Mouse (Mus musculus) ES-Bruce4 (cell line): Measurements from ENCODE around the gene Cecr2. TPM values are rescaled to one million over a fixed set of nuclear protein-coding genes. Genes with fewer than 3 reads are reported as not detected.

Experiments used
- H3K27ac ChIP-seq: 2 replicates; pipeline ENCODE4 v1.5.1; 2012; ENCODE audit warnings: low read length, inconsistent platforms; ENCODE audit not compliant: insufficient read depth
- H3K27me3 ChIP-seq: 2 replicates; pipeline ENCODE4 v1.6.1; 2012; ENCODE audit warnings: mild to moderate bottlenecking, low read length, inconsistent platforms; ENCODE audit not compliant: control insufficient read depth, poor library complexity, insufficient read depth, severe bottlenecking
- H3K36me3 ChIP-seq: 2 replicates; pipeline ENCODE4 v1.6.1; 2012; ENCODE audit warnings: inconsistent platforms, mild to moderate bottlenecking, low read length, moderate library complexity; ENCODE audit not compliant: control insufficient read depth, poor library complexity, insufficient read depth, severe bottlenecking
- H3K4me1 ChIP-seq: one replicate; pipeline ENCODE4 v1.8.1; 2011; ENCODE audit warnings: low read length; ENCODE audit not compliant: control insufficient read depth, insufficient read depth
- H3K4me3 ChIP-seq: 2 replicates; pipeline ENCODE4 v1.5.1; 2011; ENCODE audit warnings: low read depth, mild to moderate bottlenecking, low read length
- H3K9ac ChIP-seq: 2 replicates; pipeline ENCODE4 v1.6.1; 2012; ENCODE audit warnings: low read depth, mild to moderate bottlenecking, inconsistent platforms; ENCODE audit not compliant: poor library complexity, severe bottlenecking
- H3K9me3 ChIP-seq: replicated peaks from 2 replicates; pipeline ENCODE4 v1.6.1; 2012; ENCODE audit warnings: mild to moderate bottlenecking, low read length, inconsistent platforms; ENCODE audit not compliant: control insufficient read depth, poor library complexity, insufficient read depth, severe bottlenecking
- CTCF ChIP-seq: IDR thresholded peaks from one replicate; pipeline ENCODE4 v1.8.1; 2011; ENCODE audit warnings: low read depth, low read length
- EP300 ChIP-seq: IDR thresholded peaks from 2 replicates; pipeline ENCODE4 v1.6.1; 2011; ENCODE audit warnings: low read depth, low read length; ENCODE audit not compliant: insufficient read depth
- POLR2A ChIP-seq: IDR thresholded peaks from one replicate; pipeline ENCODE4 v1.8.1; 2011; ENCODE audit warnings: low read length; ENCODE audit not compliant: insufficient read depth
- polyA plus RNA-seq: library from polyadenylated mRNA; stranded (reverse); fragments of >200 nt; gene quantifications from 2 replicates; pipeline ENCODE4 v1.2.4, GENCODE M21; 2011; ENCODE audit warnings: low read depth; ENCODE audit not compliant: missing spikeins, insufficient read depth, insufficient read length

Cecr2 gene
- polyA plus RNA-seq, 1 experiment = 73.8 TPM

DNA sequence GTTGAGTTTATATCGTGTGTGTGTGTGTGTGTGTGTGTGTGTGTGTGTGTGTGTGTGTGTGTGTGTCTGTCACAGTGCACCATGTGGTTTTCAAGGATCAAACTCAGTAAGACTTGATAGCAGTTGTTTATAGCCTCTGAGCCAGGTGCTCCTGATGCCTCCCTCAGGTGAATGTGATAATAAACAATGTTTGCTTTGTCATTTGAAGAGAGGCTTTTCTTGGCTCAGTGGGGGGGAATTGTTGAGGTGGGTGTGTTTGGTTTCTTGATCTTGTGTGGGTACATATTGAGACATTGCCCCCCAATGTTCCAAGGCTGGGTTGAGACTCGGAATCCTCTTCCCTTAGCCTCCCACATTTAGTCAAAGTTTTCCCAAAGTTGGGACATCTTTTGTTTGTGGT is 77.0 kb downstream of the Cecr2 start:
- Histone ChIP-seq H3K9me3 (no peaks in the 10 kb centered on the region), H3K9ac (no peak overlapping the region), H3K36me3 (peaks cover 12% of the 10 kb centered on the region), H3K4me1 (no peaks in the 10 kb centered on the region), H3K27me3 (no peaks in the 10 kb centered on the region), H3K27ac (0 out of 2 replicates have a peak overlapping the region, but pooled peaks have one; percentile 19), H3K4me3 (no peak overlapping the region)
- TF ChIP-seq POLR2A (no peak), EP300 (no peak), CTCF (no peak)

DNA sequence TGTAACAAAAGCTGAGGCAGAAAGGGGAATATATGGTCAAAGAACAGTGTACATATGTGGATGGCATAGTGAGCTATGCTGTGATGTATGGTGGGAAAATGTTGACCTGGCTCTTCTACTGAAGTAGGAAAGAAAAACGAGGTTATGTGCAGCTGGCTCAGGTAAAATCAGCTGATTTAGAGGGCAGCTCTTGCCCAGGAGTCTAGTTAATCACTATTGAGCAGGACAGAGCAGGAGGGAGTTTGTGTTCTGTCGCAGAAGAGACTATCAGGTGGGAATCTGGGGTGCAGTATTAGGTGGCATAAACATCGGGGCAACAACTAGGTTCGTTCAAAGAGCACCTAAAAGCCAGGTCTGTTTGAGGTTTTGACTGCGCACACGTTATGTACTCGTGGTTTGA is 78.1 kb downstream of the Cecr2 start:
- no peaks in the 10 kb centered on the region for H3K4me1 ChIP-seq
- no peaks in the 10 kb centered on the region for H3K27me3 ChIP-seq
- no peak overlapping the region for H3K9ac ChIP-seq
- TF ChIP-seq EP300 (no peak), POLR2A (no peak), CTCF (no peak)
- H3K4me3 ChIP-seq = no peak overlapping the region
- H3K9me3 ChIP-seq = no peaks in the 10 kb centered on the region
- H3K27ac ChIP-seq = no peak overlapping the region
- H3K36me3 ChIP-seq = peaks cover 5% of the 10 kb centered on the region

- TF ChIP-seq POLR2A = no peak
- TF ChIP-seq EP300 = no peak
- no peak for TF ChIP-seq CTCF
- Histone ChIP-seq H3K36me3 (peaks cover 7% of the 10 kb centered on the region), H3K4me3 (no peak overlapping the region)
Measured at GRCm38 (mm10) chr6:120746416-120746815, 80.2 kb downstream of the Cecr2 start.

GRCm38 (mm10) chr6:120761151-120761550 is 95.0 kb downstream of the Cecr2 start:
- Histone ChIP-seq H3K27me3 (no peaks in the 10 kb centered on the region), H3K9ac (no peak overlapping the region), H3K9me3 (no peaks in the 10 kb centered on the region), H3K27ac (no peak overlapping the region), H3K36me3 (peaks cover 47% of the 10 kb centered on the region), H3K4me3 (no peak overlapping the region), H3K4me1 (no peaks in the 10 kb centered on the region)
- no peak for TF ChIP-seq EP300
- no peak for TF ChIP-seq CTCF
- no peak for TF ChIP-seq POLR2A

More at GRCm38 (mm10) chr6:120746416-120746815, 80.2 kb downstream of the Cecr2 start:
- Histone ChIP-seq H3K9me3 (no peaks in the 10 kb centered on the region), H3K4me1 (no peaks in the 10 kb centered on the region), H3K27ac (no peak overlapping the region), H3K9ac (no peak overlapping the region), H3K27me3 (no peaks in the 10 kb centered on the region)

- TF ChIP-seq POLR2A (no peak), CTCF (no peak)
- Histone ChIP-seq H3K9ac (no peak overlapping the region), H3K27me3 (no peaks in the 10 kb centered on the region)
Measured at GRCm38 (mm10) chr6:120769972-120770371, 103.8 kb downstream of the Cecr2 start.

DNA sequence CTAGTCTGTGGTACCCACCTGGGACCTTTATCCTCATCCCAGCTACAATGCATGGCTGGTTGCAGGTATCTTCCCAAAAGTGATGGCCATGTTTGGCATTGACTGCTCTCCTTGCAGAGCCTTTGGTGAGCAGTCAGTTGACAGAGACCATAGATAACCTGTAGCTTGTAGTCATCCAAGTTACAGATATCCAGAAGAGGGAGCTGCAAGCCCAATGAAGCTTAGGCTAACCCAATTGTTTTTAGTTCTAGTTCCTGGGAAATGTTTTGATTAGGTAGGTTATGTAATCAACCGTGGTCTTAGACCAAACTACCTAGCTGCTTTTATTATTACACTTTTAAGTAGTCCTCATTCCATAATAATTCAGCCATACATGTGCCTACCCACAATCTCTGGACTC is 105.2 kb downstream of the Cecr2 start:
- no peaks in the 10 kb centered on the region for H3K27me3 ChIP-seq
- no peak overlapping the region for H3K4me3 ChIP-seq
- H3K36me3 ChIP-seq = peaks cover 7% of the 10 kb centered on the region; the same call in 1 of the 2 replicates
- H3K4me1 ChIP-seq = no peaks in the 10 kb centered on the region
- H3K27ac ChIP-seq = no peak overlapping the region
- no peak for TF ChIP-seq POLR2A
- no peak for TF ChIP-seq CTCF
- no peak for TF ChIP-seq EP300
- no peaks in the 10 kb centered on the region for H3K9me3 ChIP-seq
- no peak overlapping the region for H3K9ac ChIP-seq

More at GRCm38 (mm10) chr6:120769972-120770371, 103.8 kb downstream of the Cecr2 start:
- no peaks in the 10 kb centered on the region for H3K4me1 ChIP-seq
- H3K27ac ChIP-seq = no peak overlapping the region
- H3K9me3 ChIP-seq = no peaks in the 10 kb centered on the region
- no peak overlapping the region for H3K4me3 ChIP-seq
- H3K36me3 ChIP-seq = peaks cover 16% of the 10 kb centered on the region
